19 mouse cellular contexts compared by ENCODE assay signal in the genomic region with DNA sequence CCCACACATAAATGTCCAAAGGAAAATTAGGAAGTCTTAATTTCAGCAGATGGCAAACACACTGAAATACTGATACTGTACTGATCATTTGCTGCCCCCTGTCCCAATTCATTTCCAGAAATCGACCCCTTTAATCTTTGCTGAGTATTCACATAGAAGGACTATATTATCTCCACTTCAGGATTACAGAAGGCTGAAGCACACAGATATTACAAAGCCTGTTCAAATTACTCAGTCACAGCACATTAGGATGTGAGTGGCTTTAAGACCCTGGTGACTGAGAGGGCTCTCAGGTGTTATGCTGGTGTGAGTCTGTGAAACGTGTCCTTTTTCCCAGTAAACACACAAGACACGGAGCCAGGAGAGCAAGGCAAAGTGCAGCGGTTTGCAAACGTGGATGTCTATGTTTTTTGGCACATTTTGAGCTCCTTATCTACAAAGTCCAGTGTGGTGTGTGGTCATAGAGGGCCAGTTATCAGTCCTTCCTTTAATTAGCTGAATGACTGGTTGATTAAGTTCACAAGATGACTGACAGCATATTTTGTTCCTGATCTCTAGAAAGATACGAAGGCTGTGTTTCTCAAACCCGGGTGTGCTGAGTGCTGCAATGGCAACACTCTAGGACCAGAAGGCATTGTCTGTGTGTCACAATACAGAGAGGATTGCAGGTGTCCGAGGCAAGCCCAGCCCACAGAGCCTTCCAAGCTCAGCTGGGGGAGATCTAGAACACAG.
DNase-seq lines count a peak whose midpoint lies in the region; ATAC-seq and TF ChIP-seq lines count a peak whose summit lies in the region.
"Had no signal": no experiment of that assay in that cellular context is flagged by ENCODE, and none has a peak within 500 bp of the region (broad histone marks: within the 10 kb centered on the region; RNA-seq: fewer than 3 reads in every experiment).

No protein-coding gene starts in this region.

- H3K4me1 ChIP-seq in hindbrain, embryonic 16.5 days (ENCODE audit: control insufficient read depth, insufficient read depth, low read depth, low read length) = no peaks in the 10 kb centered on the region
- H3K4me1 ChIP-seq in hindbrain, postnatal 0 days (ENCODE audit: insufficient read depth, low read length) = no peaks in the 10 kb centered on the region
- H3K4me1 ChIP-seq in liver, postnatal 0 days (ENCODE audit: insufficient read depth) = peaks cover 11% of the 10 kb centered on the region
- no peaks in the 10 kb centered on the region for H3K4me1 ChIP-seq in kidney, embryonic 14.5 days (ENCODE audit: control insufficient read depth, insufficient read depth, low read length)
- H3K4me1 ChIP-seq: embryonic facial prominence, embryonic 12.5 days; hindbrain, embryonic 12.5 days; limb, embryonic 13.5 days; midbrain, embryonic 15.5 days had no signal

- H3K27me3 ChIP-seq in hindbrain, embryonic 16.5 days (replicated peaks; ENCODE audit: control insufficient read depth, insufficient read depth, low read length) = no peaks in the 10 kb centered on the region
- no peaks in the 10 kb centered on the region for H3K27me3 ChIP-seq in hindbrain, postnatal 0 days (ENCODE audit: insufficient read depth, low read length)
- no peaks in the 10 kb centered on the region for H3K27me3 ChIP-seq in liver, postnatal 0 days (ENCODE audit: insufficient read depth, low read length)
- H3K27me3 ChIP-seq in kidney, embryonic 14.5 days (ENCODE audit: control insufficient read depth, insufficient read depth, low read length) = no peaks in the 10 kb centered on the region
- H3K27me3 ChIP-seq: embryonic facial prominence, embryonic 12.5 days; forebrain, embryonic 13.5 days; hindbrain, embryonic 12.5 days; limb, embryonic 13.5 days; midbrain, embryonic 15.5 days had no signal

- WGBS in hindbrain, embryonic 16.5 days = 62% methylated on average over 8 of the region's 8 CpGs
- WGBS in hindbrain, postnatal 0 days = 62% methylated on average over 8 of the region's 8 CpGs
- WGBS in liver, postnatal 0 days (ENCODE audit: insufficient replicate concordance) = 29% methylated on average over 8 of the region's 8 CpGs
- WGBS in kidney, embryonic 14.5 days = 75% methylated on average over 8 of the region's 8 CpGs

- no peak overlapping the region for H3K4me3 ChIP-seq in hindbrain, embryonic 16.5 days (ENCODE audit: low read length)
- no peak overlapping the region for H3K4me3 ChIP-seq in hindbrain, postnatal 0 days (ENCODE audit: low read length)
- H3K4me3 ChIP-seq in liver, postnatal 0 days (ENCODE audit: low read depth, low read length) = peak overlapping the region; percentile 6; the same call in 1 of the 2 replicates
- no peak overlapping the region for H3K4me3 ChIP-seq in kidney, embryonic 14.5 days (ENCODE audit: low read length)
- H3K4me3 ChIP-seq: embryonic facial prominence, embryonic 12.5 days; forebrain, embryonic 13.5 days; hindbrain, embryonic 12.5 days; limb, embryonic 13.5 days; midbrain, embryonic 15.5 days had no signal

- DNase-seq in hindbrain, postnatal 0 days (ENCODE audit: low spot score) = no peak
- DNase-seq in c-Kit-negative CD71-positive TER-119-positive erythroid progenitor cells, embryonic 14.5 days (ENCODE audit: low read depth, low spot score) = peak; percentile 6
- peak; percentile 25 for DNase-seq in liver, postnatal 0 days
- DNase-seq in layer of hippocampus, postnatal 14 days (ENCODE audit: low spot score in 2 of 2) = no peak
- DNase-seq in frontal cortex, postnatal 14 days (ENCODE audit: low spot score in 2 of 2) = no peak
- DNase-seq: adrenal gland, adult 8-10 months; cerebellum, postnatal 10 days; heart, adult 18-20 months; kidney, adult 18-20 months; kidney, postnatal 25 days; lung, postnatal 14 days had no signal

- no peak overlapping the region for H3K4me2 ChIP-seq in hindbrain, embryonic 16.5 days (ENCODE audit: low read length)
- no peak overlapping the region for H3K4me2 ChIP-seq in hindbrain, postnatal 0 days (ENCODE audit: low read depth, low read length)
- H3K4me2 ChIP-seq in liver, postnatal 0 days (ENCODE audit: low read depth, low read length) = peak overlapping the region; percentile 45
- H3K4me2 ChIP-seq in kidney, embryonic 14.5 days (replicated peaks; ENCODE audit: low read depth, low read length) = no peak overlapping the region
- H3K4me2 ChIP-seq: embryonic facial prominence, embryonic 12.5 days; forebrain, embryonic 13.5 days; hindbrain, embryonic 12.5 days; limb, embryonic 13.5 days; midbrain, embryonic 15.5 days had no signal

- 0 out of 2 replicates have a peak overlapping the region, but pooled peaks have one; percentile 7 for H3K27ac ChIP-seq in hindbrain, embryonic 16.5 days (ENCODE audit: low read depth, low read length)
- H3K27ac ChIP-seq in hindbrain, postnatal 0 days = no peak overlapping the region
- no peak overlapping the region for H3K27ac ChIP-seq in liver, postnatal 0 days (ENCODE audit: low read depth)
- no peak overlapping the region for H3K27ac ChIP-seq in kidney, embryonic 14.5 days (ENCODE audit: low read depth, low read length)
- H3K27ac ChIP-seq: embryonic facial prominence, embryonic 12.5 days; forebrain, embryonic 13.5 days; hindbrain, embryonic 12.5 days; limb, embryonic 13.5 days; midbrain, embryonic 15.5 days had no signal

- no peak for ATAC-seq in hindbrain, embryonic 16.5 days
- ATAC-seq in hindbrain, postnatal 0 days = no peak
- ATAC-seq in hematopoietic stem cell, adult 5-6 weeks (replicated peaks in 1 of 2; ENCODE audit: insufficient read depth in 1 of 2, low FRiP score in 2 of 2, low TSS enrichment in 1 of 2, low read depth in 1 of 2, poor library complexity in 2 of 2, severe bottlenecking in 2 of 2) = peak; percentile 47 to 65
- ATAC-seq in liver, postnatal 0 days = peak; percentile 75
- no peak for ATAC-seq in kidney, embryonic 14.5 days (ENCODE audit: low FRiP score, low TSS enrichment)
- ATAC-seq: forebrain, embryonic 13.5 days; midbrain, embryonic 15.5 days had no signal

- H3K9ac ChIP-seq in hindbrain, embryonic 16.5 days (ENCODE audit: low read depth, low read length) = no peak overlapping the region
- no peak overlapping the region for H3K9ac ChIP-seq in hindbrain, postnatal 0 days (replicated peaks; ENCODE audit: low read length)
- H3K9ac ChIP-seq in liver, postnatal 0 days (replicated peaks) = no peak overlapping the region
- no peak overlapping the region for H3K9ac ChIP-seq in kidney, embryonic 14.5 days (ENCODE audit: low read depth, low read length)
- H3K9ac ChIP-seq: embryonic facial prominence, embryonic 12.5 days; forebrain, embryonic 13.5 days; hindbrain, embryonic 12.5 days; limb, embryonic 13.5 days; midbrain, embryonic 15.5 days had no signal

- no peaks in the 10 kb centered on the region for H3K9me3 ChIP-seq in hindbrain, embryonic 16.5 days (ENCODE audit: control insufficient read depth, low read length)
- no peaks in the 10 kb centered on the region for H3K9me3 ChIP-seq in hindbrain, postnatal 0 days (ENCODE audit: low read length)
- H3K9me3 ChIP-seq in liver, postnatal 0 days (ENCODE audit: low read length) = no peaks in the 10 kb centered on the region
- H3K9me3 ChIP-seq in kidney, embryonic 14.5 days (ENCODE audit: control insufficient read depth, low read length) = no peaks in the 10 kb centered on the region
- H3K9me3 ChIP-seq: embryonic facial prominence, embryonic 12.5 days; forebrain, embryonic 13.5 days; hindbrain, embryonic 12.5 days; limb, embryonic 13.5 days; midbrain, embryonic 15.5 days had no signal

- peak; percentile 90 for TF ChIP-seq EP300 in liver, postnatal 0 days (IDR thresholded peaks at IDR 0.05; ENCODE audit: low read depth)

- TF ChIP-seq CTCF in hindbrain, postnatal 0 days (IDR thresholded peaks at IDR 0.05; ENCODE audit: low read depth) = no peak
- no peak for TF ChIP-seq CTCF in liver, postnatal 0 days (IDR thresholded peaks at IDR 0.05; ENCODE audit: low read depth)

- no peaks in the 10 kb centered on the region for H3K36me3 ChIP-seq in hindbrain, embryonic 16.5 days (ENCODE audit: control insufficient read depth, insufficient read depth, low read length)
- no peaks in the 10 kb centered on the region for H3K36me3 ChIP-seq in hindbrain, postnatal 0 days (ENCODE audit: insufficient read depth, low read length)
- no peaks in the 10 kb centered on the region for H3K36me3 ChIP-seq in liver, postnatal 0 days (replicated peaks; ENCODE audit: insufficient read depth, low read length)
- H3K36me3 ChIP-seq in kidney, embryonic 14.5 days (ENCODE audit: control insufficient read depth, insufficient read depth, low read length) = no peaks in the 10 kb centered on the region
- H3K36me3 ChIP-seq: embryonic facial prominence, embryonic 12.5 days; hindbrain, embryonic 12.5 days; limb, embryonic 13.5 days; midbrain, embryonic 15.5 days had no signal

Comparison
In these comparisons a context has a peak if more than half of its experiments do, and no peak if none do; other contexts are left out.
1. ATAC-seq: peak in hematopoietic stem cell, adult 5-6 weeks (2 of 2) and liver, postnatal 0 days (single experiment); none in hindbrain, embryonic 16.5 days (single experiment), hindbrain, postnatal 0 days (single experiment) and kidney, embryonic 14.5 days (single experiment).
2. DNase-seq: peak in c-Kit-negative CD71-positive TER-119-positive erythroid progenitor cells, embryonic 14.5 days (single experiment) and liver, postnatal 0 days (single experiment); none in hindbrain, postnatal 0 days (single experiment), layer of hippocampus, postnatal 14 days (0 of 2) and frontal cortex, postnatal 14 days (0 of 2).